Mouse (Mus musculus) kidney, embryonic 14.5 days (tissue): ENCODE measurements around the gene Dusp10. TPM values are rescaled to one million over a fixed set of nuclear protein-coding genes. Genes with fewer than 3 reads are reported as not detected.

Experiments
- ATAC-seq: fragments of 200-750 bp; cut with Nextera tagmentation; 2 replicates; pipeline ENCODE4 v1.8.0; 2017; ENCODE audit warnings: moderate number of reproducible peaks, mild to moderate bottlenecking, moderate TSS enrichment, moderate library complexity; ENCODE audit not compliant: low FRiP score, low TSS enrichment
- H3K27ac ChIP-seq: fragments of 300-500 bp; sonication (generic); 2 replicates; pipeline ENCODE4 v1.5.1; 2014; ENCODE audit warnings: low read depth, mild to moderate bottlenecking, low read length, moderate library complexity, mixed read lengths
- H3K27me3 ChIP-seq: fragments of 300-500 bp; sonication (generic); 2 replicates; pipeline ENCODE4 v1.6.1; 2014; ENCODE audit warnings: mild to moderate bottlenecking, low read length; ENCODE audit not compliant: control insufficient read depth, insufficient read depth
- H3K36me3 ChIP-seq: fragments of 300-500 bp; sonication (generic); 2 replicates; pipeline ENCODE4 v1.6.1; 2014; ENCODE audit warnings: low read length, mixed read lengths; ENCODE audit not compliant: control insufficient read depth, insufficient read depth
- H3K4me1 ChIP-seq: fragments of 300-500 bp; sonication (generic); 2 replicates; pipeline ENCODE4 v1.6.1; 2014; ENCODE audit warnings: low read length, mixed read lengths; ENCODE audit not compliant: control insufficient read depth, insufficient read depth
- H3K4me2 ChIP-seq: fragments of 300-500 bp; sonication (generic); replicated peaks from 2 replicates; pipeline ENCODE4 v1.6.1; 2014; ENCODE audit warnings: low read depth, mild to moderate bottlenecking, low read length
- H3K4me3 ChIP-seq: fragments of 300-500 bp; sonication (generic); 2 replicates; pipeline ENCODE4 v1.5.1; 2014; ENCODE audit warnings: mild to moderate bottlenecking, low read length
- H3K9ac ChIP-seq: fragments of 300-500 bp; sonication (generic); 2 replicates; pipeline ENCODE4 v1.6.1; 2014; ENCODE audit warnings: low read depth, mild to moderate bottlenecking, low read length, moderate library complexity
- H3K9me3 ChIP-seq: fragments of 300-500 bp; sonication (generic); 2 replicates; pipeline ENCODE4 v1.6.1; 2016; ENCODE audit warnings: low read length; ENCODE audit not compliant: control insufficient read depth
- WGBS: fragments of 180-500 bp; shearing (Covaris S2); extraction: QIAGEN DNeasy Blood & Tissue Kit; methylation state at CpG from one replicate; pipeline ENCODE4 v1.1.7; 2014; 5-methylcytosine and 5-hydroxymethylcytosine counted together
- polyA plus RNA-seq: library from polyadenylated mRNA; unstranded; fragments of >200 nt; fragmentation: Nextera tagmentation; extraction: Ambion mirVana; gene quantifications from 2 replicates; pipeline ENCODE4 v1.2.1, GENCODE M21; 2014

Dusp10 gene
- polyA plus RNA-seq, 1 experiment from 2014 or later, result 5.9 TPM

GRCm38 (mm10) chr1:184118586-184118985, 105.5 kb downstream of the Dusp10 start:
- 92% methylated on average over 1 of the region's 1 CpGs for WGBS
- Histone ChIP-seq H3K4me1 (no peaks in the 10 kb centered on the region), H3K27me3 (no peaks in the 10 kb centered on the region), H3K36me3 (no peaks in the 10 kb centered on the region), H3K4me3 (no peak overlapping the region), H3K9ac (no peak overlapping the region), H3K4me2 (no peak overlapping the region), H3K27ac (no peak overlapping the region), H3K9me3 (no peaks in the 10 kb centered on the region)
- ATAC-seq, result no peak

Other genes with a start within 250 kb of the Dusp10 start
- gene 1700056E22Rik, start 21.0 kb downstream of the Dusp10 start, polyA plus RNA-seq, result 1.4 and 2.0 TPM in 2 replicates